10 mouse cellular contexts compared by ENCODE assay signal in genomic region chr1:158617943-158618342, GRCm38 (mm10).
"Had no signal": no experiment of that assay in that cellular context is flagged by ENCODE, and none has a peak within 500 bp of the region (broad histone marks: within the 10 kb centered on the region; RNA-seq: fewer than 3 reads in every experiment).

No protein-coding gene starts in this region.

- H3K4me2 ChIP-seq: limb, embryonic 13.5 days; neural tube, embryonic 12.5 days; stomach, embryonic 15.5 days had no signal

- H3K4me1 ChIP-seq: limb, embryonic 13.5 days; neural tube, embryonic 12.5 days; stomach, embryonic 15.5 days had no signal

- ATAC-seq: hindbrain, postnatal 0 days had no signal

- DNase-seq: left cerebral cortex, postnatal 4 days; lung, adult 18-20 months; retina, postnatal 1 day; thymus, adult 2 months; thymus, postnatal 36 days had no signal

- H3K9me3 ChIP-seq: limb, embryonic 13.5 days; neural tube, embryonic 12.5 days; stomach, embryonic 15.5 days had no signal

- H3K36me3 ChIP-seq: limb, embryonic 13.5 days; neural tube, embryonic 12.5 days; stomach, embryonic 15.5 days had no signal

- H3K27ac ChIP-seq: hindbrain, postnatal 0 days; limb, embryonic 13.5 days; liver, embryonic 14.5 days; neural tube, embryonic 12.5 days; stomach, embryonic 15.5 days had no signal

- H3K27me3 ChIP-seq: limb, embryonic 13.5 days; neural tube, embryonic 12.5 days; stomach, embryonic 15.5 days had no signal

- H3K9ac ChIP-seq: limb, embryonic 13.5 days; liver, embryonic 14.5 days; neural tube, embryonic 12.5 days; stomach, embryonic 15.5 days had no signal

- H3K4me3 ChIP-seq: limb, embryonic 13.5 days; neural tube, embryonic 12.5 days; stomach, embryonic 15.5 days had no signal
